Mouse (Mus musculus) midbrain, embryonic 12.5 days (tissue): ENCODE data around the gene Mrpl38. TPM values are rescaled to one million over a fixed set of nuclear protein-coding genes. Genes with fewer than 3 reads are reported as not detected.
"Not testable (repeated sequence)": the region's sequence is repeated elsewhere in the genome, so short reads cannot be mapped to it uniquely, and the experiment has no call there.

Experiments used
- ATAC-seq: fragments of 200-750 bp; cut with Nextera tagmentation; 2 replicates; pipeline ENCODE4 v1.8.0; 2017; ENCODE audit warnings: low read depth, moderate TSS enrichment, moderate library complexity; ENCODE audit not compliant: low FRiP score
- H3K27ac ChIP-seq: fragments of 300-500 bp; sonication (generic); replicated peaks from 2 replicates; pipeline ENCODE4 v1.5.1; 2016; ENCODE audit warnings: mild to moderate bottlenecking
- H3K27me3 ChIP-seq: fragments of 300-500 bp; sonication (generic); 2 replicates; pipeline ENCODE4 v1.6.1; 2016; ENCODE audit warnings: mild to moderate bottlenecking
- H3K36me3 ChIP-seq: fragments of 300-500 bp; sonication (generic); 2 replicates; pipeline ENCODE4 v1.6.1; 2016
- H3K4me1 ChIP-seq: fragments of 300-500 bp; sonication (generic); 2 replicates; pipeline ENCODE4 v1.6.1; 2016
- H3K4me2 ChIP-seq: fragments of 300-500 bp; sonication (generic); replicated peaks from 2 replicates; pipeline ENCODE4 v1.6.1; 2016; ENCODE audit warnings: mild to moderate bottlenecking, moderate library complexity
- H3K4me3 ChIP-seq: fragments of 300-500 bp; sonication (generic); 2 replicates; pipeline ENCODE4 v1.5.1; 2016; ENCODE audit warnings: mild to moderate bottlenecking
- H3K9ac ChIP-seq: fragments of 300-500 bp; sonication (generic); replicated peaks from 2 replicates; pipeline ENCODE4 v1.6.1; 2016; ENCODE audit warnings: mild to moderate bottlenecking, moderate library complexity
- H3K9me3 ChIP-seq: fragments of 300-500 bp; sonication (generic); 2 replicates; pipeline ENCODE4 v1.6.1; 2016; ENCODE audit warnings: mild to moderate bottlenecking
- WGBS: fragments of 180-500 bp; shearing (Covaris S2); methylation state at CpG from one replicate; pipeline ENCODE4 v1.1.7; 2016; 5-methylcytosine and 5-hydroxymethylcytosine counted together
- polyA plus RNA-seq: library from polyadenylated mRNA; unstranded; fragments of >200 nt; fragmentation: Nextera tagmentation; extraction: Ambion mirVana; gene quantifications from 2 replicates; pipeline ENCODE4 v1.2.1, GENCODE M21; 2016

The Mrpl38 gene
- polyA plus RNA-seq, 1 experiment from 2014 or later: 82.3 TPM

GRCm38 (mm10) chr11:116127156-116127980, 11.3 kb downstream of the Mrpl38 start, which contains the start of gene Trim47:
Gene Trim47, minus strand, starts transcription at chr11:116127210.
- Histone ChIP-seq H3K9me3 (no peaks in the 10 kb centered on the region), H3K4me3 (0 out of 2 replicates have a peak within 1 kb of the TSS, but pooled peaks have one; percentile 4), H3K4me2 (peak within 1 kb of the TSS; percentile 30), H3K9ac (peak within 1 kb of the TSS; percentile 24; the same call in 1 of the 2 replicates), H3K27me3 (peaks cover 29% of the 10 kb centered on the region; the same call in 1 of the 2 replicates), H3K36me3 (peaks cover 17% of the 10 kb centered on the region), H3K27ac (no peak within 1 kb of the TSS), H3K4me1 (peaks cover 33% of the 10 kb centered on the region)
- no peak for ATAC-seq
- WGBS: 24% methylated on average over 23 of the region's 23 CpGs

- Histone ChIP-seq H3K36me3 (0 out of 2 replicates have a peak, but pooled peaks cover 12% of the 10 kb centered on the region), H3K9me3 (no peaks in the 10 kb centered on the region), H3K9ac (no peak overlapping the region), H3K4me3 (no peak overlapping the region), H3K27me3 (peaks cover 18% of the 10 kb centered on the region; the same call in 1 of the 2 replicates), H3K4me2 (no peak overlapping the region), H3K27ac (no peak overlapping the region), H3K4me1 (peaks cover 29% of the 10 kb centered on the region)
- WGBS: 95% methylated on average over 15 of the region's 15 CpGs
- no peak for ATAC-seq
Measured at GRCm38 (mm10) chr11:116126261-116126660, 12.4 kb downstream of the Mrpl38 start.

GRCm38 (mm10) chr11:116121731-116122245, 16.9 kb downstream of the Mrpl38 start:
- not testable (repeated sequence) for H3K27ac ChIP-seq, H3K9ac ChIP-seq, H3K4me2 ChIP-seq, H3K4me1 ChIP-seq, H3K9me3 ChIP-seq, H3K27me3 ChIP-seq, H3K4me3 ChIP-seq, ATAC-seq
- 92% methylated on average over 8 of the region's 8 CpGs for WGBS
- 0 out of 2 replicates have a peak, but pooled peaks cover 12% of the 10 kb centered on the region for H3K36me3 ChIP-seq

- Histone ChIP-seq H3K4me3 (no peak overlapping the region), H3K9ac (no peak overlapping the region), H3K27me3 (peaks cover 11% of the 10 kb centered on the region; the same call in 1 of the 2 replicates), H3K9me3 (no peaks in the 10 kb centered on the region), H3K36me3 (no peaks in the 10 kb centered on the region), H3K27ac (no peak overlapping the region), H3K4me2 (no peak overlapping the region), H3K4me1 (peaks cover 8% of the 10 kb centered on the region; the same call in 1 of the 2 replicates)
- no peak for ATAC-seq
Measured at GRCm38 (mm10) chr11:116117819-116118218, 20.8 kb downstream of the Mrpl38 start.

DNA sequence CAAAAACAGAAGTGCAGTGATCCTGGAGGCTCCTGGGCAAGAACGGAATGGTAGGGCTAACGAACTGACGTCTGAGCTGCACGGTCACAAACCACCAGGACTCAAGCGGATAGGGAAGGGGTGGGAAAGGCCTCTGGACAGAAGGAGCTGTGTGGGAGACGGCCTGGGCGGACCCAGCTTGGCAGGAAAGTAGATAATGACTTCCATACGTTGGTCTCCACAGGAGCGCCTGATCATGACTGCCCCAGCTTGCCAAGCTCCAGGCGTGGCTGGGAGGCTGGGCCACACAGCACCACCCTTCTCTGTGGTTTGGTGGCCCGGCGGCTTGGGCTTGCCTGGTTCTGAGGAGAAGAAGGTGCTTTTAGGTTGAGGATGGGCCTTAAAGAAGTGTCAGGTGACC, 21.4 kb downstream of the Mrpl38 start:
- WGBS: 83% methylated on average over 12 of the region's 12 CpGs
- H3K4me3 ChIP-seq: no peak overlapping the region

GRCm38 (mm10) chr11:116111611-116112203, 27.0 kb downstream of the Mrpl38 start:
- Histone ChIP-seq H3K27ac (no peak overlapping the region), H3K4me1 (peaks cover 24% of the 10 kb centered on the region), H3K9ac (no peak overlapping the region), H3K27me3 (peaks cover 67% of the 10 kb centered on the region), H3K4me2 (no peak overlapping the region), H3K36me3 (no peaks in the 10 kb centered on the region), H3K4me3 (no peak overlapping the region), H3K9me3 (no peaks in the 10 kb centered on the region)
- 83% methylated on average over 19 of the region's 19 CpGs for WGBS
- ATAC-seq: no peak

More for the DNA sequence above, 21.4 kb downstream of the Mrpl38 start:
- ATAC-seq: no peak
- Histone ChIP-seq H3K27ac (no peak overlapping the region), H3K27me3 (peaks cover 12% of the 10 kb centered on the region), H3K4me1 (peaks cover 8% of the 10 kb centered on the region; the same call in 1 of the 2 replicates), H3K36me3 (no peaks in the 10 kb centered on the region), H3K9ac (no peak overlapping the region), H3K4me2 (no peak overlapping the region), H3K9me3 (no peaks in the 10 kb centered on the region)

GRCm38 (mm10) chr11:116111067-116111466, 27.6 kb downstream of the Mrpl38 start:
- Histone ChIP-seq H3K36me3 (no peaks in the 10 kb centered on the region), H3K9me3 (no peaks in the 10 kb centered on the region), H3K4me2 (no peak overlapping the region), H3K27me3 (peaks cover 74% of the 10 kb centered on the region), H3K27ac (no peak overlapping the region), H3K9ac (no peak overlapping the region), H3K4me3 (no peak overlapping the region), H3K4me1 (peaks cover 31% of the 10 kb centered on the region)
- ATAC-seq: no peak
- WGBS: 82% methylated on average over 4 of the region's 4 CpGs

DNA sequence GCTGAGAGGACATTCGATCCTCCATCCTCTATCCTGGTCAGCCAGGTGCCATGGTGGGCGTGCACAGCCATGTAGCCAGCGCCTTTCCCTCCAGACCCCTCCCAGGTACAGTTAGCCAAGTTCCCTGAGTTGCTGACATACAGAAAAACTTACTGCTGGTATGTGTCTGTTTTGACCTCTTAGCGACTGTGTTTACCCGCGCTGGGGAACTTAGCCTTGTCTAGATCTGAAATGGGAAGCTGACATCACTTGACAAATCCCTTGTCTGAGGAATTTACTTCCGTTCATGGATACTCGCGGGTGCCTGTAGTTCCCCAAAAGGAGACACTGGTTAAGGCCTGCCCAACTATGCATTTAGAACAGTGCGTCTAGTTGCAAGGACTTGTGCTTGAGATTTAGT, 28.1 kb downstream of the Mrpl38 start:
- Histone ChIP-seq H3K27me3 (peaks cover 79% of the 10 kb centered on the region), H3K9ac (no peak overlapping the region), H3K9me3 (no peaks in the 10 kb centered on the region), H3K27ac (no peak overlapping the region), H3K4me1 (peaks cover 34% of the 10 kb centered on the region), H3K36me3 (no peaks in the 10 kb centered on the region), H3K4me3 (peak overlapping the region; percentile 34), H3K4me2 (peak overlapping the region; percentile 42; the same call in 1 of the 2 replicates)
- WGBS: 35% methylated on average over 10 of the region's 10 CpGs
- no peak for ATAC-seq

- H3K27ac ChIP-seq: no peak overlapping the region
- no peaks in the 10 kb centered on the region for H3K9me3 ChIP-seq
- no peak overlapping the region for H3K9ac ChIP-seq
- H3K27me3 ChIP-seq: peaks cover 83% of the 10 kb centered on the region
- peak overlapping the region; percentile 42 for H3K4me2 ChIP-seq
- ATAC-seq: no peak
- peak overlapping the region; percentile 34 for H3K4me3 ChIP-seq
- WGBS: 1% methylated on average over 33 of the region's 35 CpGs
- H3K36me3 ChIP-seq: no peaks in the 10 kb centered on the region
- peaks cover 34% of the 10 kb centered on the region for H3K4me1 ChIP-seq
Measured at GRCm38 (mm10) chr11:116110131-116110530, 28.5 kb downstream of the Mrpl38 start.

GRCm38 (mm10) chr11:116109441-116110081, 29.1 kb downstream of the Mrpl38 start:
- H3K27me3 ChIP-seq: peaks cover 85% of the 10 kb centered on the region
- peaks cover 34% of the 10 kb centered on the region for H3K4me1 ChIP-seq
- 2% methylated on average over 54 of the region's 70 CpGs for WGBS
- H3K4me3 ChIP-seq: peak overlapping the region; percentile 34
- H3K27ac ChIP-seq: no peak overlapping the region
- peak overlapping the region; percentile 42 for H3K4me2 ChIP-seq
- no peak for ATAC-seq
- no peak overlapping the region for H3K9ac ChIP-seq
- H3K36me3 ChIP-seq: no peaks in the 10 kb centered on the region
- H3K9me3 ChIP-seq: no peaks in the 10 kb centered on the region

DNA sequence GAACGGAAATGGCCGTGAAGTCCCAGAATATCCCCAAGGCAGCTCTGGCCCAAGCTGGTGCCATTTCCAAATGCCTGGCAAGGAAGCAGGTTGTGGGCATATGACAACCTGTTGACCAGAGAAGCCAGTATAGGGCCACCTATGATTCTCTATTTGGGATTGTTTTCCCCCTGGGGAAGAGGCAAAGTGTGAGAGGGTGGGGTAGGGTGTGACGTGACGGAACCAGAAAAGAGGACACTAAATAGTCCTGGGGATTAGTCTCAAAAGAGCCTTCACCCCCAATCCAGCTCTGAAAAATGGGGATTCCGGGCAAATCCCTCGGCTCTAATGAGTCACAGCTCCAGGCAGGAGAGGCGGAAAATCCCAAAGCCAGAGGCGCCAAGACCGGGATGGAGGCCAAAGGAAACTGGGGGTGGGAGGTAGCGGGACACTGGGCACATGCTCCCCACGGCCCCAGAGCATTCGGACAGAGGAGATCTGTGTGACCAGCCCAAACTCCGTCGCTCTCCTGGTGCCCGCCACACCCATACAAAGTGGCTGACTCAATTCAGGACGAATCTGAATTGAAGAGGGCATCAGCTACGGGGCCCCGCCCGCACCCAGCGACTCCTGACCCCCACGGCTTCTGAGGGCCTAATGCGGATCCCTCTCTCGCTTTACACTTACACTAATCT, 30.1 kb downstream of the Mrpl38 start:
- no peak overlapping the region for H3K4me3 ChIP-seq
- H3K36me3 ChIP-seq: no peaks in the 10 kb centered on the region

More for the DNA sequence above, 30.1 kb downstream of the Mrpl38 start:
- no peaks in the 10 kb centered on the region for H3K9me3 ChIP-seq
- 3% methylated on average over 23 of the region's 23 CpGs for WGBS
- ATAC-seq: no peak
- H3K9ac ChIP-seq: no peak overlapping the region
- H3K4me2 ChIP-seq: no peak overlapping the region
- H3K27me3 ChIP-seq: peaks cover 85% of the 10 kb centered on the region
- H3K4me1 ChIP-seq: peaks cover 44% of the 10 kb centered on the region
- H3K27ac ChIP-seq: no peak overlapping the region
